Mouse (Mus musculus): ENCODE data around the gene Prr29. TPM values are rescaled to one million over a fixed set of nuclear protein-coding genes. Genes with fewer than 3 reads are reported as not detected.

Gene Prr29
- 0.17 and 0.32 TPM in 2 replicates for polyA plus RNA-seq (2015; fragmentation: Nextera tagmentation; extraction: Ambion mirVana)

DNA sequence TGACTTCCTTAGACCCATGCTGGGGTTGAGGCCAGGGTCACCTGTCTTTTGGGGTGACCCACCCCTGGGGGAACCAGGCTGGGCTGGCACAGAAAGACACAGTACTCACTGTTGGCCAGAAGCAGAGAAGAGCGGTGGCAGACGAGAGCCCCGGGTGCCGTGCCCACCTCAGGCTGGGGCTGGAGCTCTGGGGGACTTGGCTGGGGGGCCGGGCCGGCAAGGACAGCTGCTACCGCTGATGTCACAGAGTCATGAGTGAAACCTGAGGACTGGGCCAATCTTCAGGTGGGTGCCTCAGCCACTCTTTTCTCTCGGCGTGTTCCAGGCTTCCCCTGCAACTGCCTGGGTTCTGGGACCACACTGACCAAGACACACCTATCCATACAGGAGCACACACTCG lies at the start of gene Prr29:
Gene Prr29, plus strand, starts transcription at position 107 of the 400 bp plus-strand sequence.

GRCm38 (mm10) chr11:106353188-106353587 lies 12.1 kb upstream of the Prr29 start, which contains the start of gene Scn4a:
Gene Scn4a (minus strand): TSS chr11:106353288.

DNA sequence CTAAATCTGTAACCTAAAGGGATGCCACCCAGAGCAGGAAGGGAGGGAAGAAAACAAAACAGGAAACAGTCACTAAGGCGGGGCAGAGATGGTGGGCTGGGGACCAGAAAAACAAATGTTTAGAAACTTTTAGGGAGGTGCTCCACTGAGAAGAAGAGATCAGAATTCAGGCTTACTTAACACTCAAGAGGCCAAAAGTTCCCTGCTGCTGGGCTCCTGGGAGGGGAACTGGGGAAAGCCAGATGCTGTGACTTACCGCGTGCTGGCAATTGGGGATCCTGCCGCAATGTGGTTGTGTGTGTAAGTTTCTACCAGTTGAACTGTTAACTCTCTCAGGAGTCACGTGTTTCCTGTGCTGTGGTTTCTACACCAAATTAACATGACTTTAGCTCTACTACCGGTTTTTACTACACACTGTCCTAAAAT lies 22.5 kb downstream of the Prr29 start, which contains the start of gene Icam2:
Gene Icam2, minus strand, starts transcription at position 285 of the 426 bp plus-strand sequence.

Other genes starting within 250 kb of the Prr29 start
- gene Gm10840, start 204.6 kb upstream of the Prr29 start, polyA plus RNA-seq (2015; fragmentation: Nextera tagmentation; extraction: Ambion mirVana) = not detected in 2 replicates
- gene Limd2, start 204.6 kb upstream of the Prr29 start, polyA plus RNA-seq (2015; fragmentation: Nextera tagmentation; extraction: Ambion mirVana) = 126 and 170 TPM in 2 replicates
- gene Strada, start 163.3 kb upstream of the Prr29 start, polyA plus RNA-seq (2015; fragmentation: Nextera tagmentation; extraction: Ambion mirVana) = 11.9 and 12.1 TPM in 2 replicates
- gene Ccdc47, start 149.1 kb upstream of the Prr29 start, polyA plus RNA-seq (2015; fragmentation: Nextera tagmentation; extraction: Ambion mirVana) = 31.4 and 35.1 TPM in 2 replicates
- 30.3 and 33.3 TPM in 2 replicates for gene Ddx42, start 148.5 kb upstream of the Prr29 start, polyA plus RNA-seq (2015; fragmentation: Nextera tagmentation; extraction: Ambion mirVana)
- gene Ftsj3, start 109.4 kb upstream of the Prr29 start, polyA plus RNA-seq (2015; fragmentation: Nextera tagmentation; extraction: Ambion mirVana) = 40.4 and 41.2 TPM in 2 replicates
- gene Psmc5, start 109.3 kb upstream of the Prr29 start, polyA plus RNA-seq (2015; fragmentation: Nextera tagmentation; extraction: Ambion mirVana) = 138 and 153 TPM in 2 replicates
- gene Smarcd2, start 92.5 kb upstream of the Prr29 start, polyA plus RNA-seq (2015; fragmentation: Nextera tagmentation; extraction: Ambion mirVana) = 35.5 and 38.8 TPM in 2 replicates
- gene Tcam1, start 88.8 kb upstream of the Prr29 start, polyA plus RNA-seq (2015; fragmentation: Nextera tagmentation; extraction: Ambion mirVana) = 0.12 and 0.13 TPM in 2 replicates
- 0.34 and 0.46 TPM in 2 replicates for gene Gh, start 63.6 kb upstream of the Prr29 start, polyA plus RNA-seq (2015; fragmentation: Nextera tagmentation; extraction: Ambion mirVana)
- 42.6 and 63.4 TPM in 2 replicates for gene Cd79b, start 50.7 kb upstream of the Prr29 start, polyA plus RNA-seq (2015; fragmentation: Nextera tagmentation; extraction: Ambion mirVana)
- 0.06 and 0.10 TPM in 2 replicates for gene Scn4a, start 12.2 kb upstream of the Prr29 start, polyA plus RNA-seq (2015; fragmentation: Nextera tagmentation; extraction: Ambion mirVana)
- 29.4 and 40.7 TPM in 2 replicates for gene Icam2, start 22.6 kb downstream of the Prr29 start, polyA plus RNA-seq (2015; fragmentation: Nextera tagmentation; extraction: Ambion mirVana)
- gene Ern1, start 122.4 kb downstream of the Prr29 start, polyA plus RNA-seq (2015; fragmentation: Nextera tagmentation; extraction: Ambion mirVana) = 3.5 and 5.5 TPM in 2 replicates
- gene Tex2, start 248.0 kb downstream of the Prr29 start, polyA plus RNA-seq (2015; fragmentation: Nextera tagmentation; extraction: Ambion mirVana) = 6.1 and 6.7 TPM in 2 replicates